Mouse (Mus musculus) kidney, adult 2 months (tissue): ENCODE measurements around the gene Sptan1.

Experiments used
- CTCF ChIP-seq: fragments of 200-500 bp; conservative IDR thresholded peaks from 2 replicates; pipeline ENCODE4 v1.5.1; 2011; ENCODE audit warnings: low read depth, mild to moderate bottlenecking, control low read depth, low read length, moderate library complexity, mixed read lengths; ENCODE audit not compliant: insufficient read depth, insufficient read length
- POLR2A ChIP-seq: fragments of 200-500 bp; IDR thresholded peaks from one replicate; pipeline ENCODE4 v1.6.1; 2011; ENCODE audit warnings: low read depth, low read length, control low read depth

GRCm38 (mm10) chr2:30077502-30078348, 112.4 kb downstream of the Sptan1 start, which contains the start of gene Pkn3:
- TF ChIP-seq POLR2A (no peak), CTCF (peak; percentile 96)
